Mouse (Mus musculus) macrophage (primary cell): ENCODE data around the gene 4933430I17Rik. TPM values are rescaled to one million over a fixed set of nuclear protein-coding genes. Genes with fewer than 3 reads are reported as not detected.
"Not testable (repeated sequence)": the region's sequence is repeated elsewhere in the genome, so short reads cannot be mapped to it uniquely, and the experiment has no call there.

Source experiments
- H3K27ac ChIP-seq: fragments of 350-480 bp; formaldehyde crosslinking; 2 replicates; pipeline ENCODE4 v1.9.0; 2021
- H3K36me3 ChIP-seq: fragments of 350-480 bp; formaldehyde crosslinking; 2 replicates; pipeline ENCODE4 v1.9.0; 2021; ENCODE audit errors: inconsistent target
- H3K4me3 ChIP-seq: fragments of 350-480 bp; formaldehyde crosslinking; 2 replicates; pipeline ENCODE4 v1.9.0; 2021; ENCODE audit errors: inconsistent target
- H3K79me2 ChIP-seq: fragments of 350-480 bp; formaldehyde crosslinking; 2 replicates; pipeline ENCODE4 v1.9.0; 2021; ENCODE audit errors: inconsistent target
- whole genome bisulfite sequencing: methylation state at CpG from one replicate; pipeline ENCODE4 v1.1.7; 2026; ENCODE audit warnings: inconsistent platforms; ENCODE audit not compliant: missing documents; 5-methylcytosine and 5-hydroxymethylcytosine counted together
- polyA plus RNA-seq: library from polyadenylated mRNA; stranded (reverse); fragments of 250-400 nt; gene quantifications from 3 replicates; pipeline ENCODE4 v1.2.4, GENCODE M21; 2018; ENCODE audit warnings: inconsistent platforms
- total RNA-seq, 78 experiments: library from RNA; depleted of rRNA; stranded (reverse); fragments of 250-400 nt; gene quantifications; 1 replicate in 9 of 78; 2 replicates in 24 of 78; 3 replicates in 43 of 78; 4 replicates in 2 of 78; pipeline ENCODE4 v1.2.4; 2018; ENCODE audit warnings: inconsistent platforms in 56 of 78

4933430I17Rik gene
- 10 to 100 TPM in 3 of 26 experiments, 1 to 10 TPM in 15, under 1 TPM in 6, not detected in 2; 0.44 to 29.7 (median 5.9) TPM for total RNA-seq (2018; cell fraction: chromatin; rRNA removed)
- 10 to 100 TPM in 13 of 26 experiments, 1 to 10 TPM in 13; 1.8 to 44.7 (median 13.2) TPM for total RNA-seq (2018; cell fraction: cytosol; rRNA removed)
- 10 to 100 TPM in 13 of 26 experiments, 1 to 10 TPM in 11, under 1 TPM in 2; 0.49 to 35.6 (median 7.5) TPM for total RNA-seq (2018; cell fraction: nucleus; rRNA removed)
- 0.87 to 3.3 TPM (median 2.3 TPM) in 3 replicates for polyA plus RNA-seq

GRCm38 (mm10) chr4:62524651-62525488 lies at the start of gene 4933430I17Rik, which contains the start of gene Pole3:
Gene 4933430I17Rik, plus strand, starts transcription at chr4:62525369.
Gene Pole3, minus strand, starts transcription at chr4:62525068.
- Histone ChIP-seq H3K36me3 (no peaks in the 10 kb centered on the region), H3K79me2 (peaks cover 10% of the 10 kb centered on the region; the same call in 1 of the 2 replicates), H3K4me3 (peak within 1 kb of the TSS; percentile 94), H3K27ac (peak within 1 kb of the TSS; percentile 94)
- under 1% methylated on average over 59 of the region's 59 CpGs for WGBS

GRCm38 (mm10) chr4:62475793-62476192 lies 49.4 kb upstream of the 4933430I17Rik start:
- 69% methylated on average over 6 of the region's 6 CpGs for WGBS
- Histone ChIP-seq H3K79me2 (no peaks in the 10 kb centered on the region), H3K27ac (no peak overlapping the region), H3K36me3 (no peaks in the 10 kb centered on the region), H3K4me3 (no peak overlapping the region)

- no peaks in the 10 kb centered on the region for H3K79me2 ChIP-seq
- WGBS: 94% methylated on average over 6 of the region's 6 CpGs
- H3K4me3 ChIP-seq: no peak overlapping the region
- no peaks in the 10 kb centered on the region for H3K36me3 ChIP-seq
- no peak overlapping the region for H3K27ac ChIP-seq
Measured at GRCm38 (mm10) chr4:62477542-62478244, 47.5 kb upstream of the 4933430I17Rik start.

- H3K27ac ChIP-seq, H3K36me3 ChIP-seq, H3K79me2 ChIP-seq: not testable (repeated sequence)
- 9% methylated on average over 11 of the region's 11 CpGs for whole genome bisulfite sequencing
- H3K4me3 ChIP-seq: peak overlapping the region; percentile 19
Measured at GRCm38 (mm10) chr4:62479593-62479936, 45.6 kb upstream of the 4933430I17Rik start.

GRCm38 (mm10) chr4:62479937-62480708 lies 45.0 kb upstream of the 4933430I17Rik start, which contains the start of gene Bspry:
Gene Bspry, plus strand, starts transcription at chr4:62480053.
- Histone ChIP-seq H3K4me3 (peak within 1 kb of the TSS; percentile 19), H3K36me3 (no peaks in the 10 kb centered on the region), H3K27ac (no peak within 1 kb of the TSS), H3K79me2 (no peaks in the 10 kb centered on the region)
- 3% methylated on average over 70 of the region's 71 CpGs for WGBS

GRCm38 (mm10) chr4:62480709-62481605 lies 44.2 kb upstream of the 4933430I17Rik start:
- H3K79me2 ChIP-seq: no peaks in the 10 kb centered on the region
- WGBS: 11% methylated on average over 10 of the region's 10 CpGs
- H3K27ac ChIP-seq: no peak overlapping the region
- H3K4me3 ChIP-seq: no peak overlapping the region
- no peaks in the 10 kb centered on the region for H3K36me3 ChIP-seq

- Histone ChIP-seq H3K79me2 (no peaks in the 10 kb centered on the region), H3K4me3 (no peak overlapping the region), H3K27ac (no peak overlapping the region), H3K36me3 (no peaks in the 10 kb centered on the region)
- WGBS: 48% methylated on average over 3 of the region's 3 CpGs
Measured at GRCm38 (mm10) chr4:62484928-62485327, 40.2 kb upstream of the 4933430I17Rik start.

- no peak overlapping the region for H3K4me3 ChIP-seq
- no peak overlapping the region for H3K27ac ChIP-seq
- WGBS: 79% methylated on average over 8 of the region's 8 CpGs
- H3K79me2 ChIP-seq: no peaks in the 10 kb centered on the region
- H3K36me3 ChIP-seq: no peaks in the 10 kb centered on the region
Measured at GRCm38 (mm10) chr4:62485450-62486161, 39.6 kb upstream of the 4933430I17Rik start.

GRCm38 (mm10) chr4:62486162-62486696 lies 38.9 kb upstream of the 4933430I17Rik start:
- WGBS: 96% methylated on average over 15 of the region's 15 CpGs
- Histone ChIP-seq H3K27ac (no peak overlapping the region), H3K36me3 (no peaks in the 10 kb centered on the region), H3K79me2 (no peaks in the 10 kb centered on the region), H3K4me3 (no peak overlapping the region)

- no peaks in the 10 kb centered on the region for H3K36me3 ChIP-seq
- H3K79me2 ChIP-seq: no peaks in the 10 kb centered on the region
- no peak overlapping the region for H3K4me3 ChIP-seq
- H3K27ac ChIP-seq: no peak overlapping the region
- WGBS: 95% methylated on average over 5 of the region's 5 CpGs
Measured at GRCm38 (mm10) chr4:62487172-62487571, 38.0 kb upstream of the 4933430I17Rik start.

- Histone ChIP-seq H3K36me3 (no peaks in the 10 kb centered on the region), H3K79me2 (no peaks in the 10 kb centered on the region), H3K4me3 (no peak overlapping the region), H3K27ac (no peak overlapping the region)
- WGBS: 84% methylated on average over 2 of the region's 2 CpGs
Measured at GRCm38 (mm10) chr4:62487914-62488313, 37.3 kb upstream of the 4933430I17Rik start.

- 97% methylated on average over 2 of the region's 2 CpGs for WGBS
- Histone ChIP-seq H3K79me2 (no peaks in the 10 kb centered on the region), H3K36me3 (no peaks in the 10 kb centered on the region)
Measured at GRCm38 (mm10) chr4:62492682-62493081, 32.5 kb upstream of the 4933430I17Rik start.

GRCm38 (mm10) chr4:62494230-62494629 lies 30.9 kb upstream of the 4933430I17Rik start:
- H3K4me3 ChIP-seq: no peak overlapping the region
- WGBS: 46% methylated on average over 9 of the region's 9 CpGs
- no peak overlapping the region for H3K27ac ChIP-seq
- no peaks in the 10 kb centered on the region for H3K36me3 ChIP-seq
- H3K79me2 ChIP-seq: no peaks in the 10 kb centered on the region

More at GRCm38 (mm10) chr4:62492682-62493081, 32.5 kb upstream of the 4933430I17Rik start:
- no peak overlapping the region for H3K27ac ChIP-seq
- H3K4me3 ChIP-seq: no peak overlapping the region
